Mouse (Mus musculus) CH12.LX (cell line): ENCODE results near the gene Lipc. TPM values are rescaled to one million over a fixed set of nuclear protein-coding genes. Genes with fewer than 3 reads are reported as not detected.

Experiments used
- DNase-seq: peaks from one replicate; pipeline ENCODE4 v3.0.0-alpha.2; 2013; ENCODE audit errors: extremely low read depth
- H3K27ac ChIP-seq: 2 replicates; pipeline ENCODE4 v1.5.1; 2012; ENCODE audit warnings: low read depth, mild to moderate bottlenecking, control low read depth, moderate library complexity; ENCODE audit not compliant: insufficient read depth
- H3K27me3 ChIP-seq: replicated peaks from 2 replicates; pipeline ENCODE3; 2012; ENCODE audit warnings: inconsistent platforms
- H3K36me3 ChIP-seq, 2 experiments: replicated peaks in 1 of 2; 2 replicates each; pipeline versions ENCODE3 to v1.6.1; 2012; ENCODE audit warnings: inconsistent platforms in 1 of 2, low read length in 1 of 2, mild to moderate bottlenecking in 1 of 2, mixed read lengths in 1 of 2, moderate library complexity in 1 of 2; ENCODE audit not compliant: control insufficient read depth in 1 of 2, insufficient read depth in 1 of 2
- H3K4me1 ChIP-seq, 2 experiments: 2 replicates each; pipeline ENCODE4 v1.6.1; 2012; ENCODE audit warnings: inconsistent platforms in 1 of 2, moderate library complexity in 1 of 2; ENCODE audit not compliant: insufficient read depth in 2 of 2, control insufficient read depth in 1 of 2
- H3K4me2 ChIP-seq: 2 replicates; pipeline ENCODE4 v1.6.1; 2012; ENCODE audit warnings: low read depth, mild to moderate bottlenecking, control low read depth; ENCODE audit not compliant: poor library complexity, insufficient read depth, severe bottlenecking
- H3K4me3 ChIP-seq, 3 experiments: fragments of 150-350 bp in 1 of 3; sonication (generic) in 1 of 3; replicated peaks in 1 of 3; 2 replicates each; pipeline versions ENCODE3 to v1.5.1; 2011 to 2012; ENCODE audit warnings: low read depth in 2 of 3, low read length in 2 of 3, mild to moderate bottlenecking in 2 of 3, moderate library complexity in 2 of 3, control low read depth in 1 of 3, improper control_type of control experiment in 1 of 3, inconsistent platforms in 1 of 3, mixed read lengths in 1 of 3; ENCODE audit not compliant: poor library complexity in 1 of 3
- H3K79me2 ChIP-seq: replicated peaks from 2 replicates; pipeline ENCODE4 v1.6.1; 2012; ENCODE audit warnings: mild to moderate bottlenecking, moderate library complexity; ENCODE audit not compliant: control insufficient read depth, poor library complexity, insufficient read depth, severe bottlenecking; ENCODE audit errors: extremely low read depth
- H3K9ac ChIP-seq: 2 replicates; pipeline ENCODE4 v1.6.1; 2012; ENCODE audit warnings: low read depth, mild to moderate bottlenecking, control low read depth, moderate library complexity; ENCODE audit not compliant: insufficient read depth
- H3K9me3 ChIP-seq: replicated peaks from 2 replicates; pipeline ENCODE3; 2012; ENCODE audit warnings: low read length, inconsistent platforms, mixed read lengths
- BHLHE40 ChIP-seq: IDR thresholded peaks from 2 replicates; pipeline ENCODE4 v1.6.1; 2011; ENCODE audit warnings: mild to moderate bottlenecking, low read depth, low read length, improper control_type of control experiment
- CHD1 ChIP-seq: IDR thresholded peaks from 2 replicates; pipeline ENCODE4 v1.6.1; 2012; ENCODE audit warnings: low read depth, low read length, improper control_type of control experiment, inconsistent platforms
- CHD2 ChIP-seq: IDR thresholded peaks from 2 replicates; pipeline ENCODE4 v1.6.1; 2011; ENCODE audit warnings: low read length, improper control_type of control experiment
- CTCF ChIP-seq, 2 experiments: IDR thresholded peaks in 1 of 2; conservative IDR thresholded peaks in 1 of 2; 2 replicates each; pipeline ENCODE4 v1.5.1; 2011 to 2012; ENCODE audit warnings: low read depth in 2 of 2, low read length in 2 of 2, improper control_type of control experiment in 1 of 2, inconsistent platforms in 1 of 2, mild to moderate bottlenecking in 1 of 2, moderate library complexity in 1 of 2
- E2F4 ChIP-seq: IDR thresholded peaks from 2 replicates; pipeline ENCODE4 v1.6.1; 2011; ENCODE audit warnings: low read depth, low read length, improper control_type of control experiment; ENCODE audit not compliant: insufficient replicate concordance
- ELF1 ChIP-seq: IDR thresholded peaks from 2 replicates; pipeline ENCODE4 v1.6.1; 2014; ENCODE audit warnings: low read depth, mild to moderate bottlenecking, inconsistent platforms, low read length, improper control_type of control experiment
- EP300 ChIP-seq: IDR thresholded peaks from 2 replicates; pipeline ENCODE4 v1.6.1; 2011; ENCODE audit warnings: low read length, improper control_type of control experiment
- ETS1 ChIP-seq: conservative IDR thresholded peaks from 2 replicates; pipeline ENCODE4 v1.6.1; 2012; ENCODE audit warnings: low read depth, mild to moderate bottlenecking, inconsistent platforms, low read length, improper control_type of control experiment, moderate library complexity
- GABPA ChIP-seq: IDR thresholded peaks from 2 replicates; pipeline ENCODE4 v1.6.1; 2012; ENCODE audit warnings: low read depth, low read length, improper control_type of control experiment, inconsistent platforms; ENCODE audit not compliant: insufficient replicate concordance
- IRF4 ChIP-seq: IDR thresholded peaks from 2 replicates; pipeline ENCODE4 v1.6.1; 2014; ENCODE audit warnings: low read depth, mild to moderate bottlenecking, inconsistent platforms, low read length, improper control_type of control experiment
- JUND ChIP-seq: conservative IDR thresholded peaks from 2 replicates; pipeline ENCODE4 v1.6.1; 2011; ENCODE audit warnings: low read depth, low read length, improper control_type of control experiment
- MAFK ChIP-seq: IDR thresholded peaks from 2 replicates; pipeline ENCODE4 v1.6.1; 2011; ENCODE audit warnings: low read length, improper control_type of control experiment; ENCODE audit not compliant: insufficient replicate concordance
- MAX ChIP-seq: IDR thresholded peaks from 2 replicates; pipeline ENCODE4 v1.6.1; 2011; ENCODE audit warnings: low read length, improper control_type of control experiment
- MEF2A ChIP-seq: IDR thresholded peaks from 2 replicates; pipeline ENCODE4 v1.6.1; 2014; ENCODE audit warnings: low read depth, mild to moderate bottlenecking, inconsistent platforms, low read length, improper control_type of control experiment, borderline replicate concordance
- MYC ChIP-seq: IDR thresholded peaks from 2 replicates; pipeline ENCODE4 v1.6.1; 2011; ENCODE audit warnings: low read depth, mild to moderate bottlenecking, improper control_type of control experiment, low read length
- PAX5 ChIP-seq: IDR thresholded peaks from 2 replicates; pipeline ENCODE4 v1.6.1; 2012; ENCODE audit warnings: low read length, inconsistent platforms, mixed read lengths
- RCOR1 ChIP-seq: conservative IDR thresholded peaks from 2 replicates; pipeline ENCODE4 v1.6.1; 2012; ENCODE audit warnings: low read depth, mild to moderate bottlenecking, inconsistent platforms, low read length, improper control_type of control experiment
- TCF12 ChIP-seq: IDR thresholded peaks from 2 replicates; pipeline ENCODE4 v1.6.1; 2014; ENCODE audit warnings: low read depth, mild to moderate bottlenecking, inconsistent platforms, low read length, improper control_type of control experiment
- USF1 ChIP-seq: IDR thresholded peaks from 2 replicates; pipeline ENCODE4 v1.6.1; 2014; ENCODE audit warnings: low read depth, mild to moderate bottlenecking, inconsistent platforms, low read length, improper control_type of control experiment
- dilution Hi-C: fragments of 300-500 bp; cut with MboI; formaldehyde crosslinking; loops from 2 replicates; pipeline ENCODE4 v1.14.3; 2020; ENCODE audit warnings: low sequenced_read_pairs; ENCODE audit not compliant: extremely low pct_unique_long_range_greater_than_20kb, extremely low pct_ligation_motif_present
- in situ Hi-C: fragments of 300-500 bp; cut with MboI; formaldehyde crosslinking; loops from 3 replicates; pipeline ENCODE4 v1.14.3; 2019; ENCODE audit warnings: low sequenced_read_pairs, low pct_ligation_motif_present, low pct_unique_long_range_greater_than_20kb, mixed read lengths
- polyA plus RNA-seq: library from polyadenylated mRNA; unstranded; fragments of >175 nt; gene quantifications from 2 replicates; pipeline ENCODE4 v1.2.1, GENCODE M21; 2012; ENCODE audit warnings: low read depth; ENCODE audit not compliant: insufficient read length
- total RNA-seq, 2 experiments: library from RNA; depleted of rRNA; stranded (reverse); fragments of 300-350 nt in 1 of 2; fragments of >200 nt in 1 of 2; gene quantifications; 2 replicates each; pipeline ENCODE4 v1.2.3; 2012 to 2014

Lipc gene
- total and polyA plus RNA-seq, 3 experiments = 5.2 to 24.5 (median 8.6) TPM

DNA sequence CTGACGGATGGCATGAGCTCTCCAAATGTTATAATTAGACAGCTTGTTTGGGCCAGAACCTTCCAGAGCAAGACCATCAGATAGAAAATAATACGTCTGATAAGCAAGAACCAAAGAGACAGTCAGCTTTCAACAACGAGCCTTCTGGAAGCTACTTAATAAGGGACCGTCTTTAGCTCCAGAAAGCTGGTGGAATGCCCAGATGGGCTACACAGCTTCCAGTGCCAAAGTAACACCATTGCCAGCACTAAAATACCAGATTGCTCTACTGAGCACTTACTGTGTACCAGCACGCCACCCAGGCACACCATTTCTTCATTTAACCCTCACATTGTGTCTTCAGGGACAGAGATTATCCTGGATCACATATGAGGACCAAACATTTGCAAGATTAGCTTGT, 73.9 kb downstream of the Lipc start:
- H3K36me3 ChIP-seq = no peaks in the 10 kb centered on the region
- no peak overlapping the region for H3K9ac ChIP-seq
- in situ Hi-C loops = no loop called here
- H3K9me3 ChIP-seq = no peaks in the 10 kb centered on the region
- no peaks in the 10 kb centered on the region for H3K27me3 ChIP-seq
- no peaks in the 10 kb centered on the region for H3K79me2 ChIP-seq
- no peak overlapping the region for H3K4me3 ChIP-seq
- no peak overlapping the region for H3K27ac ChIP-seq
- H3K4me1 ChIP-seq = peaks cover 0 to 22% of the 10 kb centered on the region in 2 experiments; a peak in 2 of 4 replicates
- no peak overlapping the region for H3K4me2 ChIP-seq
- DNase-seq = no peak
- no peak for TF ChIP-seq MAFK
- no peak for TF ChIP-seq CHD2
- no peak for TF ChIP-seq MYC
- no peak for TF ChIP-seq E2F4
- no peak for TF ChIP-seq MEF2A
- no peak for TF ChIP-seq EP300
- no peak for TF ChIP-seq JUND
- no peak for TF ChIP-seq ETS1
- no peak for TF ChIP-seq RCOR1
- TF ChIP-seq ELF1 = no peak
- no peak for TF ChIP-seq CTCF (conservative IDR thresholded peaks at IDR 0.05 in 1 of 2, IDR thresholded peaks at IDR 0.05 in 1 of 2; ENCODE audit: low read depth in 2 of 2, low read length in 2 of 2)
- dilution Hi-C loops = no loop called here

DNA sequence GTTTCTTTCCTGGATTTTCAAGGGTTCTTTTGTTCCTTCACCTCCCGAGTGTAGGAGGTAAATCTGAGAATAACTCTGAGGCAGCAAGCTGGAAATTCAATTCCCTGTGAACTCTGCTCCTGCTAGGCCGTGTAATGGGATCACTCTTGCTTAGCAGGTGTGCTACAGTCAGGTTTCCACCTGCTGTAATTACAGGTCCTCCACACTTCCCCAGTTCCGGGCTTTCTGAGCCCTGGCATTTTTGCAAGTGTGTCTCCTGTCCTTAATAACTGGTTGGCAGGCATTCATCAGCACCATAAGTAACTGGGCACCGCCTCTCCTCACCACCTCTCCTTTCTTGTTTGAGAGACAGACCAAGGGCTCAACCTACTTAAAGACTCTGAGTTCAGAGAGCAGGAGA, 76.5 kb downstream of the Lipc start:
- Histone ChIP-seq H3K79me2 (no peaks in the 10 kb centered on the region), H3K27ac (no peak overlapping the region), H3K4me2 (no peak overlapping the region), H3K27me3 (no peaks in the 10 kb centered on the region), H3K9ac (no peak overlapping the region), H3K4me1 (peaks cover 0 to 29% of the 10 kb centered on the region in 2 experiments; a peak in 2 of 4 replicates), H3K4me3 (no peak overlapping the region), H3K9me3 (no peaks in the 10 kb centered on the region), H3K36me3 (no peaks in the 10 kb centered on the region)
- in situ Hi-C loops = no loop called here
- dilution Hi-C loops = no loop called here
- DNase-seq = no peak
- TF ChIP-seq BHLHE40 (no peak), CHD1 (no peak), MYC (no peak), MAX (no peak), USF1 (no peak), TCF12 (no peak), E2F4 (no peak), ELF1 (no peak), JUND (no peak), GABPA (no peak), MEF2A (no peak), ETS1 (no peak), PAX5 (no peak), EP300 (no peak), IRF4 (no peak)
- TF ChIP-seq, all 38 proteins: peak for 0
